Mouse (Mus musculus) T-helper 2 cell (primary cell): ENCODE results near the gene Pigr.

Source experiments
- in situ Hi-C: fragments of 300-600 bp; cut with MboI, MseI; formaldehyde crosslinking; loops from one replicate; pipeline ENCODE4 v1.15.1; 2025; ENCODE audit warnings: high pct_unique_total_duplicates

Gene Pigr

GRCm38 (mm10) chr1:130826448-130826847 is at the start of gene Pigr:
Gene Pigr, plus strand, starts transcription at chr1:130826684.
- in situ Hi-C loops = no loop called here

GRCm38 (mm10) chr1:130779867-130780266 is 46.6 kb upstream of the Pigr start:
- in situ Hi-C loops = no loop called here

GRCm38 (mm10) chr1:130784054-130784453 is 42.4 kb upstream of the Pigr start:
- in situ Hi-C loops = no loop called here

- in situ Hi-C loops = no loop called here
These were observed 39.5 kb upstream of the Pigr start for GRCm38 (mm10) chr1:130787001-130787400.

GRCm38 (mm10) chr1:130789512-130790451 is 36.7 kb upstream of the Pigr start:
- in situ Hi-C loops = no loop called here

GRCm38 (mm10) chr1:130795331-130795730 is 31.2 kb upstream of the Pigr start:
- in situ Hi-C loops = no loop called here

GRCm38 (mm10) chr1:130796967-130797684 is 29.4 kb upstream of the Pigr start:
- in situ Hi-C loops = no loop called here

- in situ Hi-C loops = no loop called here
These were observed 28.4 kb upstream of the Pigr start for GRCm38 (mm10) chr1:130798037-130798436.

- in situ Hi-C loops = no loop called here
These were observed 27.9 kb upstream of the Pigr start for GRCm38 (mm10) chr1:130798551-130798950.

- in situ Hi-C loops = no loop called here
These were observed 27.1 kb upstream of the Pigr start for GRCm38 (mm10) chr1:130799399-130799798.

- in situ Hi-C loops = no loop called here
These were observed 25.9 kb upstream of the Pigr start, which contains the start of gene Fcamr for GRCm38 (mm10) chr1:130800602-130801001. Gene Fcamr, plus strand, starts transcription at chr1:130800902.

GRCm38 (mm10) chr1:130801511-130801910 is 25.0 kb upstream of the Pigr start:
- in situ Hi-C loops = no loop called here

GRCm38 (mm10) chr1:130802976-130803375 is 23.5 kb upstream of the Pigr start:
- in situ Hi-C loops = no loop called here

- in situ Hi-C loops = no loop called here
These were observed 22.2 kb upstream of the Pigr start for GRCm38 (mm10) chr1:130804279-130804678.

- in situ Hi-C loops = no loop called here
These were observed 15.6 kb upstream of the Pigr start for GRCm38 (mm10) chr1:130810906-130811305.

- in situ Hi-C loops = no loop called here
These were observed 15.2 kb upstream of the Pigr start for GRCm38 (mm10) chr1:130811316-130811715.

GRCm38 (mm10) chr1:130819737-130820136 is 6.7 kb upstream of the Pigr start:
- in situ Hi-C loops = loop anchor here (5.0 kb wide), 1 partner anchor 277 kb away; no protein-coding TSS in a partner anchor

GRCm38 (mm10) chr1:130820316-130821148 is 6.0 kb upstream of the Pigr start:
- in situ Hi-C loops = loop anchor here (5.0 kb wide), 1 partner anchor 278 kb away; no protein-coding TSS in a partner anchor

- in situ Hi-C loops = loop anchor here (5.0 kb wide), 1 partner anchor 279 kb away; no protein-coding TSS in a partner anchor
These were observed 5.4 kb upstream of the Pigr start for GRCm38 (mm10) chr1:130821149-130821471.

- in situ Hi-C loops = loop anchor here (5.0 kb wide), 1 partner anchor 280 kb away; no protein-coding TSS in a partner anchor
These were observed 4.4 kb upstream of the Pigr start for GRCm38 (mm10) chr1:130821911-130822625.

GRCm38 (mm10) chr1:130828656-130829055 is 2.2 kb downstream of the Pigr start:
- in situ Hi-C loops = no loop called here
